Mouse (Mus musculus) intestine, embryonic 14.5 days (tissue): ENCODE results near the gene Papola. TPM values are rescaled to one million over a fixed set of nuclear protein-coding genes. Genes with fewer than 3 reads are reported as not detected.

Source experiments
- ATAC-seq: fragments of 200-750 bp; cut with Nextera tagmentation; replicated peaks from 2 replicates; pipeline ENCODE4 v1.8.0; 2017; ENCODE audit warnings: low read depth, moderate number of reproducible peaks, moderate TSS enrichment, moderate library complexity; ENCODE audit not compliant: low FRiP score, low TSS enrichment
- DNase-seq: peaks from one replicate; pipeline ENCODE4 v3.0.0-alpha.2; 2018; ENCODE audit warnings: low spot score
- H3K27ac ChIP-seq: fragments of 300-500 bp; sonication (generic); 2 replicates; pipeline ENCODE4 v1.5.1; 2014; ENCODE audit warnings: low read depth, mild to moderate bottlenecking, control low read depth
- H3K27me3 ChIP-seq: fragments of 300-500 bp; sonication (generic); replicated peaks from 2 replicates; pipeline ENCODE4 v1.6.1; 2014; ENCODE audit warnings: low read length, control low read depth; ENCODE audit not compliant: control insufficient read depth, insufficient read depth
- H3K36me3 ChIP-seq: fragments of 300-500 bp; sonication (generic); 2 replicates; pipeline ENCODE4 v1.6.1; 2014; ENCODE audit warnings: low read length, control low read depth; ENCODE audit not compliant: control insufficient read depth, insufficient read depth
- H3K4me1 ChIP-seq: fragments of 300-500 bp; sonication (generic); replicated peaks from 2 replicates; pipeline ENCODE4 v1.6.1; 2014; ENCODE audit warnings: low read length, control low read depth, mixed read lengths; ENCODE audit not compliant: control insufficient read depth, insufficient read depth
- H3K4me2 ChIP-seq: fragments of 300-500 bp; sonication (generic); 2 replicates; pipeline ENCODE4 v1.6.1; 2014; ENCODE audit warnings: low read length
- H3K4me3 ChIP-seq: fragments of 300-500 bp; sonication (generic); 2 replicates; pipeline ENCODE4 v1.5.1; 2014; ENCODE audit warnings: low read depth, low read length, control low read depth, mixed read lengths
- H3K9ac ChIP-seq: fragments of 300-500 bp; sonication (generic); 2 replicates; pipeline ENCODE4 v1.6.1; 2014; ENCODE audit warnings: mild to moderate bottlenecking, low read length
- H3K9me3 ChIP-seq: fragments of 300-500 bp; sonication (generic); 2 replicates; pipeline ENCODE4 v1.6.1; 2016; ENCODE audit warnings: low read length, control low read depth; ENCODE audit not compliant: control insufficient read depth
- WGBS: fragments of 180-500 bp; shearing (Covaris S2); extraction: QIAGEN DNeasy Blood & Tissue Kit; methylation state at CpG from one replicate; pipeline ENCODE4 v1.1.7; 2014; 5-methylcytosine and 5-hydroxymethylcytosine counted together
- polyA plus RNA-seq: library from polyadenylated mRNA; unstranded; fragments of >200 nt; fragmentation: Nextera tagmentation; extraction: Ambion mirVana; gene quantifications from 2 replicates; pipeline ENCODE4 v1.2.1, GENCODE M21; 2014

The Papola gene
- polyA plus RNA-seq = 169 and 179 TPM in 2 replicates

DNA sequence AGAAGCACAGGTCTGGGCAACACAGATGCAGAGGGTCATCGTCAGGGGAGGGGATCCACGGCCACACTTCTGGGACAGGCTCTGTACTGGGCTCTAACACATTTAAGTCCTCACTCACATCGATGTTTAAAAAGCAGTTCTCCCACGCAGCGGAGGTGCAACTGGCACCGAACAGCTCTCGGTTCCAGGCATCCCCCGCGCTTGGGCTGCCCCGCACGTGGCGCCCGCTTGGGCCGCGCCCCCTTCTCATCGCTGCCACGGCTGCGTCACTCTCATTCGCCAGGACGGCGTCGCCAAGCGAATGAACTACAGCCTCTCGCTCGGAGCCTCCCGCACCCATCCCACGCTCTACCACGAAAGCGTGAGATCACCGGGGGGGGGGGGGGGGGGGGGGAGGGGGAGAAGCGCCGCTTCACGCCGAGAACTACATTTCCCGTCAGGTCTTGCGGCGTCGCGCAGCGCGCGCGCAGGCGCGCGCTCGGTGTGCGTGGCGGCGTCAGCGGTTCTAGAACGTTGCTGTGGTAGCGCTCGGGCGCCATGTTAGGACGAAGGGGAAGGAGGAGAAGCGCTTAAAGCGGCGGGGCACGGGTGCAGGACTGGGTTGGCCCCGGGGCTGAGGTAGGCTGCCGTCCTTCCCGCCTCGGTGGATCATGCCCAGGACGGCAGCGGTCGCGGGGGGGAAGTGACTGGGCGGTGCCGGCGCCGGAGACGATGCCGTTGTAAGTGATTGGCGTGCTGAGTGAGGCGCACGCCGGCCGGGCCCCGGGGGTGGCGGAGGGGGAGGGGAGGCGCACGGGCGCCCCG, at the start of gene Papola:
Gene Papola (plus strand): TSS at position 499 of the 804 bp plus-strand sequence.
- peaks cover 4% of the 10 kb centered on the region; the same call in 1 of the 2 replicates for H3K36me3 ChIP-seq
- no peaks in the 10 kb centered on the region for H3K27me3 ChIP-seq
- peak within 1 kb of the TSS; percentile 89 for H3K4me3 ChIP-seq
- H3K9me3 ChIP-seq = no peaks in the 10 kb centered on the region
- H3K27ac ChIP-seq = peak within 1 kb of the TSS; percentile 94
- WGBS = under 1% methylated on average over 80 of the region's 85 CpGs
- ATAC-seq = peak; percentile 94
- peak within 1 kb of the TSS; percentile 73 for H3K4me2 ChIP-seq
- peak within 1 kb of the TSS; percentile 94 for H3K9ac ChIP-seq
- DNase-seq = peak; percentile 93
- H3K4me1 ChIP-seq = peaks cover 7% of the 10 kb centered on the region; the same call in 1 of the 2 replicates

DNA sequence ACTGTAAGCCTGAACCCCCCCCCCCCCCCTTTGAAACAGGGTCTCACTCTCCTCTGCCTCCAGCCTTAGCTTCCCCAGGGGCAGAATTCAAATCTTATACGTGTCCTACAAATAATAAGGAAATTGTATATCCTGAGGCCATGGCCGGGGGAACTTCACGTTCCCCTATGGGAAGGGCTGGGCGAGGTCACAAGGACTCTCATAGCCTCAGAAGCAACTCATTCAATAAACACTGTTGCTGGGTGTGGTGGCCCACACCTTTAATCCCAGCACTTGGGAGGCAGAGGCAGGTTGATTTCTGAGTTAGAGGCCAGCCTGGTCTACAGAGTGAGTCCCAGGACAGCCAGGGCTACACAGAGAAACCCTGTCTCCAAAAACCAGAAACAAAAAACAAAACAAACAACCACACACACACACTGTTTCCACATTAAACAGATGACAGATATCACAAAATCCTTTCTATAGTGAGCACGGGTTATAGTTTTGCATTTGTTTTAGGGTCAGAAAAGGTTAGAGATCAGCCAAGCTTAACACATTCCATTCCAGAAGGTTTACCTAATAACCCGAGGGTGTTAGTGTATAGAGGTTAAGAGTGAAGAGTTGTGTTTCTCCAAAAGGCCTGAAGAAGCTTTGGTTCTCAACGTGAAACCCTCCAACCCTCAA, 49.1 kb upstream of the Papola start:
- no peak for DNase-seq
- H3K4me3 ChIP-seq = no peak overlapping the region

DNA sequence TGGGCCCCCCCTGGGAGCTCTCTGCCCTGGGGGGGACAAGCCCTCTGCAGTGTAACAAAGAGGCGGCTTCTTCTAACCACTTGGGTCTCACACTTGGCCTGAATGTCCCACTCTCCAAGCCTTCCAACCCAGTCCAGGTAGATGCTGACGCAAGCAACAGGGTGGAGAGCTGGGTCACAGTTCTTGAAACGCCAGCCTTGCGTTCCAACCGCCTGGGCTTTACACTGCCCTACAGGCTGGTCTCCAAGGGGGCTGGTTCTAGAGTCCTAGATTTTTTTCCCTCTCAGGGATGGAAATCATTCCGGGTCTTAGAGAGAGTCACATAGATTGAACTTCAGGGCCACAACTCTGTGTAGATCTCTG, 48.6 kb upstream of the Papola start:
- 82% methylated on average over 6 of the region's 6 CpGs for WGBS
- Histone ChIP-seq H3K4me2 (no peak overlapping the region), H3K4me1 (no peaks in the 10 kb centered on the region), H3K9me3 (no peaks in the 10 kb centered on the region), H3K4me3 (no peak overlapping the region), H3K27ac (no peak overlapping the region), H3K9ac (no peak overlapping the region), H3K27me3 (no peaks in the 10 kb centered on the region), H3K36me3 (no peaks in the 10 kb centered on the region)
- DNase-seq (no peak), ATAC-seq (no peak)

More for the DNA sequence above, 49.1 kb upstream of the Papola start:
- Histone ChIP-seq H3K9me3 (no peaks in the 10 kb centered on the region), H3K27ac (no peak overlapping the region), H3K4me1 (no peaks in the 10 kb centered on the region), H3K4me2 (no peak overlapping the region), H3K27me3 (no peaks in the 10 kb centered on the region), H3K36me3 (no peaks in the 10 kb centered on the region), H3K9ac (no peak overlapping the region)
- WGBS = 70% methylated on average over 7 of the region's 7 CpGs
- ATAC-seq = no peak

GRCm38 (mm10) chr12:105738316-105739096, 46.0 kb upstream of the Papola start:
- DNase-seq (no peak), ATAC-seq (no peak)
- no peaks in the 10 kb centered on the region for H3K27me3 ChIP-seq
- H3K27ac ChIP-seq = no peak overlapping the region
- H3K9ac ChIP-seq = no peak overlapping the region
- WGBS = 80% methylated on average over 15 of the region's 15 CpGs
- H3K9me3 ChIP-seq = no peaks in the 10 kb centered on the region
- H3K4me1 ChIP-seq = no peaks in the 10 kb centered on the region
- H3K36me3 ChIP-seq = no peaks in the 10 kb centered on the region
- H3K4me3 ChIP-seq = no peak overlapping the region
- H3K4me2 ChIP-seq = no peak overlapping the region

- WGBS = 87% methylated on average over 8 of the region's 8 CpGs
- no peak for ATAC-seq
These were observed 44.8 kb upstream of the Papola start for GRCm38 (mm10) chr12:105739656-105740055.

GRCm38 (mm10) chr12:105748114-105748513, 36.4 kb upstream of the Papola start:
- no peak overlapping the region for H3K4me3 ChIP-seq
- no peaks in the 10 kb centered on the region for H3K4me1 ChIP-seq
- no peaks in the 10 kb centered on the region for H3K36me3 ChIP-seq
- ATAC-seq (no peak), DNase-seq (no peak)
- WGBS = 69% methylated on average over 5 of the region's 5 CpGs
- H3K4me2 ChIP-seq = no peak overlapping the region
- no peak overlapping the region for H3K9ac ChIP-seq
- H3K27ac ChIP-seq = no peak overlapping the region
- no peaks in the 10 kb centered on the region for H3K27me3 ChIP-seq
- no peaks in the 10 kb centered on the region for H3K9me3 ChIP-seq

More at GRCm38 (mm10) chr12:105739656-105740055, 44.8 kb upstream of the Papola start:
- H3K27me3 ChIP-seq = no peaks in the 10 kb centered on the region
- H3K27ac ChIP-seq = no peak overlapping the region
- H3K4me1 ChIP-seq = no peaks in the 10 kb centered on the region
- H3K9ac ChIP-seq = no peak overlapping the region
- H3K9me3 ChIP-seq = no peaks in the 10 kb centered on the region
- no peak overlapping the region for H3K4me2 ChIP-seq
- no peak overlapping the region for H3K4me3 ChIP-seq
- H3K36me3 ChIP-seq = no peaks in the 10 kb centered on the region
- no peak for DNase-seq

GRCm38 (mm10) chr12:105753813-105754212, 30.7 kb upstream of the Papola start:
- no peak overlapping the region for H3K27ac ChIP-seq
- DNase-seq (peak; percentile 58), ATAC-seq (0 out of 2 replicates have a peak, but pooled peaks have one; percentile 24)
- H3K9ac ChIP-seq = no peak overlapping the region
- H3K27me3 ChIP-seq = no peaks in the 10 kb centered on the region
- WGBS = 72% methylated on average over 10 of the region's 10 CpGs
- H3K4me3 ChIP-seq = no peak overlapping the region
- no peaks in the 10 kb centered on the region for H3K9me3 ChIP-seq
- no peak overlapping the region for H3K4me2 ChIP-seq
- no peaks in the 10 kb centered on the region for H3K36me3 ChIP-seq
- no peaks in the 10 kb centered on the region for H3K4me1 ChIP-seq

GRCm38 (mm10) chr12:105757816-105758497, 26.5 kb upstream of the Papola start:
- Histone ChIP-seq H3K4me1 (no peaks in the 10 kb centered on the region), H3K9ac (no peak overlapping the region), H3K4me3 (no peak overlapping the region), H3K36me3 (no peaks in the 10 kb centered on the region), H3K27me3 (no peaks in the 10 kb centered on the region), H3K4me2 (no peak overlapping the region), H3K27ac (peak overlapping the region; percentile 54), H3K9me3 (no peaks in the 10 kb centered on the region)
- ATAC-seq (peak; percentile 73), DNase-seq (peak; percentile 60)
- WGBS = 28% methylated on average over 15 of the region's 15 CpGs
